25 mouse cellular contexts compared by ENCODE assay signal in the genomic region with DNA sequence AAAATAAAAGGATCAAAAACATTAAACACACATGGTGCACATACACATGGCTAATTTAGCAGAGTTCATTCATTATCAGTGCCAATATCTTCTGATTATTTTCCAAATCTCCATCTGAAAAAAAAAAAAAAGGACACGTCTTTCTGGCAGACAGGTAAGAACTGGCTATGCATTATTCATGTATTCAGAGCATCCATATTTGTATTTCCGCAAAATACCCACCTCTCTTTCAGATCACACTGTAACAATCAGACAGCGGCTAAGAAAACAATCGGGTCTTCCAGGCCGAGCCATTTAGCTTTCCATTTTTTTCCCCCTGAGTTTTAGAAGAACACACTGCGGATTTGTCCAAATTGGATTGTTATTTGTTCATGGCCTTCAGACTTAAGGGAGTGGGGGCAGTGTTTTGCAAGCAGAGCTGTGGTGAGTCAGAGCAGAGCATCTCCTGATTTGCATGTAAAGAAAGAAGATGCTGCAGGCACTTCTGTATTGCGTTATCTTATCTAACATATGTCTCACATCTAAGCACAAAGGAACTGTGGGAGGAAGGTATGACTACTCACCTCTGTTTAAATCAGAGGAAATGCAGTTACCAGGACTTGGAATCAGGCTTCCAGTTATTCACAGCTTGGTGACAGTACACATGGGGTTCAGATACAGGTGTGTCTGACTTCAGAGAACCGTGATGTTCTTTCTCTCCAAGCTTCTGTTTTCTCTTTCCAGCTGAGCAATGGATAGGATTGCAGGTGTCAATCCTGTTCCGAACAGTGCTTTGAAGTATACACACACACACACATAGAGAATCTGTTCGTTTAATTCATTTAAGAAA.
DNase-seq lines count a peak whose midpoint lies in the region; ATAC-seq and TF ChIP-seq lines count a peak whose summit lies in the region.
"Had no signal": no experiment of that assay in that cellular context is flagged by ENCODE, and none has a peak within 500 bp of the region (broad histone marks: within the 10 kb centered on the region; RNA-seq: fewer than 3 reads in every experiment).

No protein-coding gene starts in this region.

- ATAC-seq in hindbrain, embryonic 15.5 days (ENCODE audit: low FRiP score, low read depth), result peak; percentile 48; the same call in 1 of the 2 replicates
- ATAC-seq in hindbrain, postnatal 0 days, result peak; percentile 43; the same call in 1 of the 2 replicates
- no peak for ATAC-seq in liver, postnatal 0 days
- ATAC-seq in liver, embryonic 11.5 days (replicated peaks; ENCODE audit: low FRiP score), result no peak
- ATAC-seq: intestine, embryonic 15.5 days had no signal

- H3K27ac ChIP-seq in hindbrain, embryonic 15.5 days (replicated peaks), result peak overlapping the region; percentile 72
- no peak overlapping the region for H3K27ac ChIP-seq in hindbrain, embryonic 10.5 days
- 0 out of 2 replicates have a peak overlapping the region, but pooled peaks have one; percentile 32 for H3K27ac ChIP-seq in hindbrain, postnatal 0 days
- no peak overlapping the region for H3K27ac ChIP-seq in liver, postnatal 0 days (ENCODE audit: low read depth)
- no peak overlapping the region for H3K27ac ChIP-seq in liver, embryonic 11.5 days (ENCODE audit: low read depth, low read length)
- H3K27ac ChIP-seq: embryonic facial prominence, embryonic 10.5 days; gastrocnemius, adult 2 months; heart, embryonic 10.5 days; intestine, embryonic 15.5 days; limb, embryonic 13.5 days; liver, embryonic 13.5 days; neural tube, embryonic 12.5 days had no signal

- peaks cover 5% of the 10 kb centered on the region; the same call in 1 of the 2 replicates for H3K4me1 ChIP-seq in hindbrain, embryonic 15.5 days (replicated peaks)
- H3K4me1 ChIP-seq in hindbrain, embryonic 10.5 days (replicated peaks), result peaks cover 5% of the 10 kb centered on the region; the same call in 1 of the 2 replicates
- H3K4me1 ChIP-seq in hindbrain, postnatal 0 days (ENCODE audit: insufficient read depth, low read length), result no peaks in the 10 kb centered on the region
- no peaks in the 10 kb centered on the region for H3K4me1 ChIP-seq in liver, postnatal 0 days (ENCODE audit: insufficient read depth)
- H3K4me1 ChIP-seq in liver, embryonic 11.5 days (replicated peaks; ENCODE audit: control insufficient read depth, insufficient read depth, low read length), result no peaks in the 10 kb centered on the region
- H3K4me1 ChIP-seq: heart, embryonic 10.5 days; intestine, embryonic 15.5 days; limb, embryonic 13.5 days; liver, embryonic 13.5 days; neural tube, embryonic 12.5 days had no signal

- H3K4me2 ChIP-seq in hindbrain, embryonic 15.5 days, result no peak overlapping the region
- H3K4me2 ChIP-seq in hindbrain, postnatal 0 days (ENCODE audit: low read depth, low read length), result no peak overlapping the region
- no peak overlapping the region for H3K4me2 ChIP-seq in liver, postnatal 0 days (ENCODE audit: low read depth, low read length)
- no peak overlapping the region for H3K4me2 ChIP-seq in liver, embryonic 11.5 days
- H3K4me2 ChIP-seq: intestine, embryonic 15.5 days; limb, embryonic 13.5 days; liver, embryonic 13.5 days; lung, embryonic 14.5 days; neural tube, embryonic 12.5 days had no signal

- no peaks in the 10 kb centered on the region for H3K27me3 ChIP-seq in hindbrain, embryonic 15.5 days
- no peaks in the 10 kb centered on the region for H3K27me3 ChIP-seq in hindbrain, embryonic 10.5 days (ENCODE audit: insufficient read depth, poor library complexity, severe bottlenecking)
- no peaks in the 10 kb centered on the region for H3K27me3 ChIP-seq in hindbrain, postnatal 0 days (ENCODE audit: insufficient read depth, low read length)
- no peaks in the 10 kb centered on the region for H3K27me3 ChIP-seq in liver, postnatal 0 days (ENCODE audit: insufficient read depth, low read length)
- no peaks in the 10 kb centered on the region for H3K27me3 ChIP-seq in liver, embryonic 11.5 days (replicated peaks; ENCODE audit: control insufficient read depth, insufficient read depth, low read length)
- H3K27me3 ChIP-seq: intestine, embryonic 15.5 days; limb, embryonic 13.5 days; liver, embryonic 13.5 days; neural tube, embryonic 12.5 days had no signal

- no peak overlapping the region for H3K9ac ChIP-seq in hindbrain, embryonic 15.5 days
- no peak overlapping the region for H3K9ac ChIP-seq in hindbrain, postnatal 0 days (replicated peaks; ENCODE audit: low read length)
- no peak overlapping the region for H3K9ac ChIP-seq in liver, postnatal 0 days (replicated peaks)
- no peak overlapping the region for H3K9ac ChIP-seq in liver, embryonic 11.5 days (ENCODE audit: low read depth, low read length)
- H3K9ac ChIP-seq: intestine, embryonic 15.5 days; limb, embryonic 13.5 days; liver, embryonic 13.5 days; lung, embryonic 14.5 days; neural tube, embryonic 12.5 days had no signal

- no peak overlapping the region for H3K4me3 ChIP-seq in hindbrain, embryonic 15.5 days
- H3K4me3 ChIP-seq in hindbrain, embryonic 10.5 days, result no peak overlapping the region
- no peak overlapping the region for H3K4me3 ChIP-seq in hindbrain, postnatal 0 days (ENCODE audit: low read length)
- H3K4me3 ChIP-seq in liver, postnatal 0 days (ENCODE audit: low read depth, low read length), result no peak overlapping the region
- H3K4me3 ChIP-seq in liver, embryonic 11.5 days (ENCODE audit: low read depth, low read length), result no peak overlapping the region
- H3K4me3 ChIP-seq: embryonic facial prominence, embryonic 10.5 days; gastrocnemius, adult 2 months; heart, embryonic 10.5 days; intestine, embryonic 15.5 days; limb, embryonic 13.5 days; liver, embryonic 13.5 days; neural tube, embryonic 12.5 days had no signal

- no peak for DNase-seq in hindbrain, embryonic 10.5 days (ENCODE audit: low spot score)
- peak; percentile 7 for DNase-seq in right cerebral cortex, postnatal 25 days
- no peak for DNase-seq in right cerebral cortex, postnatal 4 days
- DNase-seq in hindbrain, postnatal 0 days (ENCODE audit: low spot score), result peak; percentile 9
- peak; percentile 29 for DNase-seq in telencephalon, adult 2 months (ENCODE audit: low read depth, low spot score)
- no peak for DNase-seq in liver, postnatal 0 days
- DNase-seq in liver, embryonic 11.5 days (ENCODE audit: low spot score), result no peak
- DNase-seq: adrenal gland, postnatal 25 days; cerebellum, adult 11 months; cerebellum, postnatal 10 days; gastrocnemius, adult 2 months; heart, postnatal 4 days; kidney, adult 9 months; kidney, postnatal 14 days; layer of hippocampus, postnatal 36 days; liver, embryonic 13.5 days; lung, embryonic 14.5 days; lung, postnatal 4 days; thymus, postnatal 14 days had no signal

- TF ChIP-seq EP300 in liver, postnatal 0 days (IDR thresholded peaks at IDR 0.05; ENCODE audit: low read depth), result no peak

- 73% methylated on average over 10 of the region's 10 CpGs for WGBS in hindbrain, embryonic 15.5 days
- WGBS in hindbrain, embryonic 10.5 days, result 86% methylated on average over 10 of the region's 10 CpGs
- 69% methylated on average over 10 of the region's 10 CpGs for WGBS in hindbrain, postnatal 0 days
- 76% methylated on average over 10 of the region's 10 CpGs for WGBS in liver, postnatal 0 days (ENCODE audit: insufficient replicate concordance)
- 78% methylated on average over 10 of the region's 10 CpGs for WGBS in liver, embryonic 11.5 days

- H3K9me3 ChIP-seq in hindbrain, embryonic 15.5 days, result no peaks in the 10 kb centered on the region
- H3K9me3 ChIP-seq in hindbrain, embryonic 10.5 days, result peaks cover 12% of the 10 kb centered on the region; the same call in 1 of the 2 replicates
- 0 out of 2 replicates have a peak, but pooled peaks cover 3% of the 10 kb centered on the region for H3K9me3 ChIP-seq in hindbrain, postnatal 0 days (ENCODE audit: low read length)
- no peaks in the 10 kb centered on the region for H3K9me3 ChIP-seq in liver, postnatal 0 days (ENCODE audit: low read length)
- H3K9me3 ChIP-seq in liver, embryonic 11.5 days (ENCODE audit: control insufficient read depth, low read length), result no peaks in the 10 kb centered on the region; the same call in 1 of the 2 replicates
- H3K9me3 ChIP-seq: embryonic facial prominence, embryonic 10.5 days; heart, embryonic 10.5 days; intestine, embryonic 15.5 days; neural tube, embryonic 12.5 days had no signal

- no peaks in the 10 kb centered on the region for H3K36me3 ChIP-seq in hindbrain, embryonic 15.5 days
- no peaks in the 10 kb centered on the region for H3K36me3 ChIP-seq in hindbrain, embryonic 10.5 days
- H3K36me3 ChIP-seq in hindbrain, postnatal 0 days (ENCODE audit: insufficient read depth, low read length), result no peaks in the 10 kb centered on the region
- H3K36me3 ChIP-seq in liver, postnatal 0 days (replicated peaks; ENCODE audit: insufficient read depth, low read length), result no peaks in the 10 kb centered on the region
- H3K36me3 ChIP-seq in liver, embryonic 11.5 days (ENCODE audit: control insufficient read depth, insufficient read depth, low read length), result no peaks in the 10 kb centered on the region
- H3K36me3 ChIP-seq: embryonic facial prominence, embryonic 10.5 days; heart, embryonic 10.5 days; intestine, embryonic 15.5 days; limb, embryonic 13.5 days; liver, embryonic 13.5 days; neural tube, embryonic 12.5 days had no signal

- no peak for TF ChIP-seq CTCF in hindbrain, postnatal 0 days (IDR thresholded peaks at IDR 0.05; ENCODE audit: low read depth)
- TF ChIP-seq CTCF in liver, postnatal 0 days (IDR thresholded peaks at IDR 0.05; ENCODE audit: low read depth), result no peak

Comparison
In these comparisons a context has a peak if more than half of its experiments do, and no peak if none do; other contexts are left out.
1. H3K27ac ChIP-seq: peak in hindbrain, embryonic 15.5 days (single experiment) and hindbrain, postnatal 0 days (single experiment); none in hindbrain, embryonic 10.5 days (single experiment), liver, postnatal 0 days (single experiment) and liver, embryonic 11.5 days (single experiment).
2. DNase-seq: peak in right cerebral cortex, postnatal 25 days (single experiment), hindbrain, postnatal 0 days (single experiment) and telencephalon, adult 2 months (single experiment); none in hindbrain, embryonic 10.5 days (single experiment), right cerebral cortex, postnatal 4 days (single experiment), liver, postnatal 0 days (single experiment) and liver, embryonic 11.5 days (single experiment).
3. ATAC-seq: peak in hindbrain, embryonic 15.5 days (single experiment) and hindbrain, postnatal 0 days (single experiment); none in liver, postnatal 0 days (single experiment) and liver, embryonic 11.5 days (single experiment).